Mouse (Mus musculus) embryonic facial prominence, embryonic 10.5 days (tissue): ENCODE measurements at regions not wholly inside any gene's neighbourhood (a gene's known extent, or its start where the extent isn't known, plus 50 kb on each side); places are given as distances from the start of the nearest gene placed in this dataset.

Source experiments
- DNase-seq: peaks from one replicate; pipeline ENCODE4 v3.0.0-alpha.2; 2017; ENCODE audit warnings: low spot score
- H3K27ac ChIP-seq: fragments of 300-500 bp; sonication (generic); replicated peaks from 2 replicates; pipeline ENCODE4 v1.5.1; 2016; ENCODE audit warnings: mild to moderate bottlenecking
- H3K27me3 ChIP-seq: fragments of 300-500 bp; sonication (generic); replicated peaks from 2 replicates; pipeline ENCODE4 v1.6.1; 2016; ENCODE audit warnings: low read depth, mild to moderate bottlenecking; ENCODE audit not compliant: poor library complexity, severe bottlenecking
- H3K36me3 ChIP-seq: fragments of 300-500 bp; sonication (generic); replicated peaks from 2 replicates; pipeline ENCODE4 v1.6.1; 2016; ENCODE audit warnings: mild to moderate bottlenecking, moderate library complexity
- H3K4me1 ChIP-seq: fragments of 300-500 bp; sonication (generic); 2 replicates; pipeline ENCODE4 v1.6.1; 2016
- H3K4me3 ChIP-seq: fragments of 300-500 bp; sonication (generic); 2 replicates; pipeline ENCODE4 v1.5.1; 2016; ENCODE audit warnings: mild to moderate bottlenecking, moderate library complexity
- H3K9me3 ChIP-seq: fragments of 300-500 bp; sonication (generic); 2 replicates; pipeline ENCODE4 v1.6.1; 2016; ENCODE audit warnings: mild to moderate bottlenecking
- WGBS: fragments of 180-500 bp; shearing (Covaris S2); methylation state at CpG from one replicate; pipeline ENCODE4 v1.1.7; 2016; 5-methylcytosine and 5-hydroxymethylcytosine counted together

GRCm38 (mm10) chr3:102667796-102668195 is 66.5 kb upstream of the Tspan2 start:
- Histone ChIP-seq H3K27me3 (no peaks in the 10 kb centered on the region; the same call in 1 of the 2 replicates), H3K9me3 (no peaks in the 10 kb centered on the region), H3K27ac (no peak overlapping the region), H3K4me1 (peaks cover 8% of the 10 kb centered on the region), H3K4me3 (no peak overlapping the region), H3K36me3 (no peaks in the 10 kb centered on the region)
- no peak for DNase-seq
- WGBS: 79% methylated on average over 3 of the region's 3 CpGs

GRCm38 (mm10) chr3:102668556-102668955 is 65.8 kb upstream of the Tspan2 start:
- H3K4me1 ChIP-seq: peaks cover under 1% of the 10 kb centered on the region
- DNase-seq: no peak
- 83% methylated on average over 3 of the region's 3 CpGs for WGBS
- H3K27ac ChIP-seq: no peak overlapping the region
- no peak overlapping the region for H3K4me3 ChIP-seq
- H3K36me3 ChIP-seq: no peaks in the 10 kb centered on the region
- no peaks in the 10 kb centered on the region; the same call in 1 of the 2 replicates for H3K27me3 ChIP-seq
- no peaks in the 10 kb centered on the region for H3K9me3 ChIP-seq

- 86% methylated on average over 2 of the region's 2 CpGs for WGBS
- H3K27me3 ChIP-seq: no peaks in the 10 kb centered on the region; the same call in 1 of the 2 replicates
- no peak overlapping the region for H3K27ac ChIP-seq
- no peaks in the 10 kb centered on the region for H3K36me3 ChIP-seq
- H3K9me3 ChIP-seq: no peaks in the 10 kb centered on the region
- DNase-seq: no peak
- no peak overlapping the region for H3K4me3 ChIP-seq
- H3K4me1 ChIP-seq: peaks cover 8% of the 10 kb centered on the region; the same call in 1 of the 2 replicates
Observed at GRCm38 (mm10) chr3:102669951-102670350, 64.4 kb upstream of the Tspan2 start.

- 75% methylated on average over 5 of the region's 5 CpGs for WGBS
- H3K9me3 ChIP-seq: no peaks in the 10 kb centered on the region
Observed at GRCm38 (mm10) chr3:102670557-102670956, 63.8 kb upstream of the Tspan2 start.

DNA sequence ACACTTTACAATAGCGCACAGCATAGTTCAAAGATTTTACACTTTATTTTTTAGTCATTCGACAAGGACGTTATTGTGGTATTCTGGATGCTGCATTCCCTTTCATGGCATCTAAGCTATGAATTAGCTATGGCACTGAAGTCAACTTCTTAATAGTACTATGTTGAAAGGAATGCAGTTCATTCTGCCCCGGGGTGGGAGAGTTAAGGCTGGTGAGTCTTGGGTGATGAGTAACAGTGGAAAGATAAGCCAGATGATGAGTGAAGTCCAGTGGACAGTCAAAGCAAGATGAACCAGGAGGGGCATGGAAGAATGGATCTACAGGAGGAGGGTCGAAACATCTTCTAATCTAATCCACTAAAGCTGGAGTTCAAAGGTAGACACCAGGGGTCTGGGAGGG is 63.4 kb upstream of the Tspan2 start:
- 87% methylated on average over 5 of the region's 5 CpGs for WGBS

More at GRCm38 (mm10) chr3:102670557-102670956, 63.8 kb upstream of the Tspan2 start:
- H3K4me1 ChIP-seq: peaks cover 8% of the 10 kb centered on the region; the same call in 1 of the 2 replicates
- DNase-seq: no peak
- no peak overlapping the region for H3K4me3 ChIP-seq
- no peaks in the 10 kb centered on the region for H3K36me3 ChIP-seq
- no peak overlapping the region for H3K27ac ChIP-seq
- H3K27me3 ChIP-seq: no peaks in the 10 kb centered on the region; the same call in 1 of the 2 replicates

DNA sequence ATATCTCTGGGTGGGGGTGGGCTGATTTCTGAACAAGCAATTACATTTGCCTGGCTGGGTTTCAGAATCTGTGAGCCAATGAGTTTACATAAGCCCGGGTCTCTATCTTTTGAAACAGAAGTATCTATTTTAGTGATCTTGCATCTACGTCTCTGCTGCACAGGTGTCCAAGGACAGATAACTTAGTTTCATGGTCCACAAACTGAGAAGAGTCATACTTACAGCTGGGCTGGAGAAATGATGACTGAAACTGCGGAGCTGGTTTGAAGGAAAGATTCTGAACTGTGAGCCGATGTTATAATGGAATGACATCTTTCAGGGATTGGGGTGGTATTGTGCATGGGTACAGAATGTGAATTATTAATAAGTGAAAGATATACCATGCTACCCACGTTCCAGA is 60.8 kb upstream of the Tspan2 start:
- no peak overlapping the region for H3K4me3 ChIP-seq
- H3K9me3 ChIP-seq: no peaks in the 10 kb centered on the region
- no peaks in the 10 kb centered on the region; the same call in 1 of the 2 replicates for H3K27me3 ChIP-seq
- H3K36me3 ChIP-seq: no peaks in the 10 kb centered on the region
- no peak overlapping the region for H3K27ac ChIP-seq
- 85% methylated on average over 5 of the region's 5 CpGs for WGBS
- H3K4me1 ChIP-seq: 0 out of 2 replicates have a peak, but pooled peaks cover 8% of the 10 kb centered on the region
- DNase-seq: no peak

More for the DNA sequence above, 63.4 kb upstream of the Tspan2 start:
- H3K9me3 ChIP-seq: no peaks in the 10 kb centered on the region
- no peaks in the 10 kb centered on the region; the same call in 1 of the 2 replicates for H3K27me3 ChIP-seq
- H3K4me1 ChIP-seq: peaks cover 8% of the 10 kb centered on the region; the same call in 1 of the 2 replicates
- H3K4me3 ChIP-seq: no peak overlapping the region
- H3K27ac ChIP-seq: no peak overlapping the region
- DNase-seq: no peak
- no peaks in the 10 kb centered on the region for H3K36me3 ChIP-seq

- Histone ChIP-seq H3K36me3 (no peaks in the 10 kb centered on the region), H3K4me1 (0 out of 2 replicates have a peak, but pooled peaks cover 8% of the 10 kb centered on the region), H3K27me3 (no peaks in the 10 kb centered on the region; the same call in 1 of the 2 replicates), H3K4me3 (no peak overlapping the region), H3K27ac (no peak overlapping the region), H3K9me3 (no peaks in the 10 kb centered on the region)
- WGBS: 52% methylated on average over 2 of the region's 2 CpGs
- DNase-seq: no peak
Observed at GRCm38 (mm10) chr3:102674068-102674467, 60.3 kb upstream of the Tspan2 start.

DNA sequence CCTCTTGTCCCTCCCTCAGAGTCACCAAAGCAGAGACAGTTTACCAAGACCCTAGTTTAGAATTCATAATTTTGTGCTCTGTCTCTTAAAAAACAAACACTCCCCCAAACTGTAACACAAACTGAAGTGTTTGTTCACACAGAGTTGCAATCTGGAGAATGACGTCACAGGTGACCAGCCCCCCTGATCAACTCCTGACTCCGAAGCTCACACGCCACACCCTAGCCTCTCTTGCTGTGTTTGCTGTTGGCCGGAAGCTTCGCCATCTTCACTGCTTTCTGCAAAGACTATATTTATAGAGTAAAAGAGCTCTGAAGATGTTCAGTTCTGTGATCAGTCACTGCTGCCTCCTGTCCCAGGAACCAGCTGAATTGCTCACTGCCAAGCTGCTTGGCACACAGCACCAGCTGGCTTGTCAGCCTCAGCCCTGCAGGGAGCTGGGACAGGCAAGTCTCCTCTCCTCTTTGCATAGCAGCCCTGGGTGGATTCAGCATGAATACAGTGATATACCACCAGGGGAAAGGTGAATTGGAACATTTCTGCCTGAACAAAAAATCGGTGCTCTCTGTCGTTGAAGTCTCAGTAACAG is 57.3 kb upstream of the Tspan2 start:
- Histone ChIP-seq H3K9me3 (no peaks in the 10 kb centered on the region), H3K36me3 (no peaks in the 10 kb centered on the region), H3K4me1 (0 out of 2 replicates have a peak, but pooled peaks cover 8% of the 10 kb centered on the region), H3K27me3 (no peaks in the 10 kb centered on the region; the same call in 1 of the 2 replicates), H3K4me3 (no peak overlapping the region), H3K27ac (no peak overlapping the region)
- 85% methylated on average over 7 of the region's 7 CpGs for whole genome bisulfite sequencing
- no peak for DNase-seq

DNA sequence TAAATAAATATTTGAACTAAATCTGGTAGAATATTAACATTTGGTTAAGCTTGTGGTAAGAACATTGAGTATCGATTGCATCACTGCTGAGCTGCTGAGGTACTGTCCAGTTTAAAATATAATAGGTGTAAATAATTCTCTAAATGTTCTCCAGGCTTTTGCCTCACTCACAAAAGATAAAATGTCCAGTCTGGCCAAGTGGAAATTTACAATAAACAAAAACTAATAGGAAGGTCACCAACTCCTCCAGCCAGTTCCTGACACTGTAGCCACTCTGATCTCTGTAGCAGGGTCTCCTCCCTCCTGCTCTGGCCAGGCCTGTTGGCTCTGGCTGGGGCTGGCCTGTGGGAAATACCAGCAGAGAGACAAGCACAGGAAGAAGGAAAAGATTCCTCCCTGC is 55.8 kb upstream of the Tspan2 start:
- no peaks in the 10 kb centered on the region for H3K9me3 ChIP-seq
- WGBS: 93% methylated on average over 1 of the region's 1 CpGs
- no peak for DNase-seq
- H3K36me3 ChIP-seq: no peaks in the 10 kb centered on the region
- no peak overlapping the region for H3K27ac ChIP-seq
- 0 out of 2 replicates have a peak, but pooled peaks cover 8% of the 10 kb centered on the region for H3K4me1 ChIP-seq
- no peak overlapping the region for H3K4me3 ChIP-seq
- H3K27me3 ChIP-seq: no peaks in the 10 kb centered on the region; the same call in 1 of the 2 replicates

- Histone ChIP-seq H3K27me3 (no peaks in the 10 kb centered on the region), H3K36me3 (no peaks in the 10 kb centered on the region), H3K9me3 (no peaks in the 10 kb centered on the region), H3K4me1 (peaks cover under 1% of the 10 kb centered on the region; the same call in 1 of the 2 replicates), H3K27ac (no peak overlapping the region), H3K4me3 (no peak overlapping the region)
- no peak for DNase-seq
- WGBS: 86% methylated on average over 8 of the region's 8 CpGs
Observed at GRCm38 (mm10) chr3:102682424-102682823, 51.9 kb upstream of the Tspan2 start.

GRCm38 (mm10) chr3:102683541-102683940 is 50.8 kb upstream of the Tspan2 start:
- Histone ChIP-seq H3K27me3 (no peaks in the 10 kb centered on the region), H3K4me1 (peaks cover 9% of the 10 kb centered on the region), H3K36me3 (no peaks in the 10 kb centered on the region), H3K9me3 (no peaks in the 10 kb centered on the region), H3K4me3 (no peak overlapping the region), H3K27ac (no peak overlapping the region)
- DNase-seq: no peak
- 75% methylated on average over 10 of the region's 10 CpGs for WGBS
